Mouse (Mus musculus) mesoderm, embryonic 11.5 days (tissue): ENCODE measurements around the gene Daxx.
"Not testable (repeated sequence)": the region's sequence is repeated elsewhere in the genome, so short reads cannot be mapped to it uniquely, and the experiment has no call there.

ENCODE experiments used
- DNase-seq: peaks from one replicate; pipeline ENCODE4 v3.0.0-alpha.2; 2012; ENCODE audit warnings: low read depth, low spot score

Daxx gene

DNA sequence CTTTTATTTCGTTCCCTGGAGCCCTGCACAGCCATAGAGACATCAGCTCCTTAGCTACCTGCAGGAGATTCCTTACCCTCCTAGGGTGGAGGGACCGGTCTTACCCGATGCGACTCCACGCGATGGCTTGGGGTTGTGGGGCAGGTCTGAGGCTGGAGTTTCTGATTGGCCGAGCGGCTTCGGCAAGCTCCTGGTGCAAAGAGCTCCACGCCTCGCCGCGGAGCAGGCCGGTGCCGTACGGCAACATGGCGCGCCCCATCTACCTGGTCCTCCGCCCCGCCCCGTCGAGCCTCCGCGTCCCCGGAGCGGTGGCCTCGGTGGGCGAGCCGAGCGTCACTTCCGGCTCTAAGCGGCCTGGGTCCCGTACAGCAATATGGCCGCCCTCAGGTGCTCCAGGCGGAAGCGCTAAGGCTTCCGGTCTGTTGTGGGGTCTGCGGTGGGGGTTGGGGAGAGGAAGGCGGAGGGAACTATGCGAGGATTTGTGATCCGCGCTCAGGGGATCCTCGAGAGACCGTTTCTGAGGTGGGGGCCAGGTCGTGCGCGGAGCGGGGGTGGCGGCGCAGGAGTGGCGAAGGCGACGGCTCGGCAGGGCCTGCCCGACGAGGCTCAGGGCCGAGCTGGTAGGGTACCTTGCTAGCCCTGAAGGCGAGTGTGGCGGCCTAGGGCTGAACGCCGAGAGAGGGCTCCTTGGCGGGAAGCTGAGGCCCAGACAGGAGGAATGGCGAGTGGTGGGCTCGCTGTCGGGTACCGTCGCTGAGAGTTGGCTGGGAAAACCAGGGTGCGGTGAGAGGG is at the start of gene Daxx:
TSS of gene Daxx (plus strand) at position 338 of the 792 bp plus-strand sequence.
- DNase-seq: peak; percentile 98

DNA sequence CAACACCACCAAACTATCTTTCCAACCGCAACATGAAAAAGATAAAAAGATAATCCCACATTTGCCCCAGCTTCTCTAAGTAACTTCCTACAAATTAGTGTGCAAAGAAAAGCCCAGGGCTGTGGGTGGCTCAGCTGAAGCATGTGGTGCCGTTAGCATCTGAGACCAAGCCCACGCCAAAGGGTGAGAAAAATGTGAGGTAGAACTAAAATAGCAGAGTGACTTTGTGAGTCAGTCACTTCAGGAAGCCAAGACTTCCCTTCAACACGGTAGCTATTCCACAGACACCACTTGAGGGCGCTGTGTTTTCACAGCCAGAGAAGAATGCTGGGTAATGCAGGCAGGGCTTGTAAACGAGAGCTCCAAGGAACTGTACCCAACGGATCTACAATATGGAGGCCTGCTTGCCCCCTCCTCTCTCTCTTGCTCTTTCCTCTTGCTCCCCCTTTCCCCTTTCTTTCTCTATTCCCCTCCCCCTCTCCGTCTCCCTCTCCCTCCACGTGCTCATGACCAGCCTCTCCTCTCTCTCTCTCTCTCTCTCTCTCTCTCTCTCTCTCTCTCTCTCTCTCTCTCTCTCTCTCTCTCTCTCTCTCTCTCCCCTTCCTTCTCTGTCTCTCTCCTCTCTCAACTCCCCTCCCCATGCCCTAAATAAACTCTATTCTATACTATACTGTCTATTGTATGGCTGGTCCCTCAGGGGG is 43.7 kb upstream of the Daxx start:
- DNase-seq: peak; percentile 53

DNA sequence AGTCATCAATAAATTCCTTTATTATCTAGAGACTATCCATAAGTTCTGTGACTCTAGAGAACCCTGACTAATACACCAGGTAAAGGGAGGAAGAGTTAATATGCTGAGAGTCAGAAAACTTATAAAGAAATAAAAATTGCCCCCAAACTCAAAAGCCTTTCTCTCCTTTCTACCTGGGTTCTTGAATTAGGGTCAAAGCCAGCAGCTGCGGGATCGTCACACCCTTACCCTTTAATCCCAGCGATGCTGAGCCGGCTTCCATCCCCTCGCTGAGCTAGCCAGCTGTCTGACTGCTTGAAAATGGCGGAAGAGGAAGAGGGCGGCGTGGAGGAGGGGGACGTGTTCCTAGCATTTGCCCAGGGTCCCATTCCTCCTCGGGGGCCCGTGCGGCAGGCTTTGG is 35.7 kb upstream of the Daxx start, which contains the start of gene Gm7029:
TSS of gene Gm7029 (plus strand) at position 301 of the 400 bp plus-strand sequence.
- DNase-seq: not testable (repeated sequence)

DNA sequence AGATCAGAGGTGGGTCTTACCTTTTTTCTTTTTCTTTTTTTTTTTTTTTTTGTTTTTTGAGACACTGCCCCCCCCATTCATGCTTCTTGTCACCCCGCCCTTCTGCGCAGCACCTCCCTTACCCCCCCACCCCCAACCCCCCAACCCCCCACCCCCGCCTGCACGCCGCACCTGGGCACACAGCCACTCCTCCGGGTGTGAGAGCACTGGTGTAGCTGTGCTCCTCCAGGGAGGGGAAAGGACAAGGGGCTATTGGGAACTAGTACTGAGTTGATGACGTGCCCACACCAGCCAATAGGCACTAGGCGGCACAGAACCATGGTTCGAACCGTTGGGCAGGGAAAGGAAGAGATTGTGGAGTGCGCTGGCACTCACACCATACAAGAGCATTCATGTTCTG is 34.8 kb upstream of the Daxx start:
- DNase-seq: no peak

DNA sequence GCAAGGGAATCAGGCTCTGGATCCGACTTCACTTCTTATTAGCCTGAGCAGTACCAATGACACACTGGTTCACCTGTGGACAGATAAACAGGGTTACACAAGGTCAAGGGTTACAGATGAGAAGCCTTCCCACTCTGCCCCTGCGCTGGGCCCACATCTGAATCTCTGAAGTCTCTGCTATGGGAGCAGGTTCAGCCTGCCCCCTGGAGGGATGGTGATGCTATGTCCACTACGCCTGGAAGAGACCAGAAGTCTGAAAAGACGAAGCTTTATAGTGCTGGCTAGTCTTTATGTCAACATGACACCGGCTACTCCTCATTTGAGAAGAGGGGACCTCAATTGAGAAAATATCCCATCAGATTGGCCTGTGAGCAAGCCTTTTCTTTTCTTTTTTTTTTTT is 33.4 kb upstream of the Daxx start:
- not testable (repeated sequence) for DNase-seq

DNA sequence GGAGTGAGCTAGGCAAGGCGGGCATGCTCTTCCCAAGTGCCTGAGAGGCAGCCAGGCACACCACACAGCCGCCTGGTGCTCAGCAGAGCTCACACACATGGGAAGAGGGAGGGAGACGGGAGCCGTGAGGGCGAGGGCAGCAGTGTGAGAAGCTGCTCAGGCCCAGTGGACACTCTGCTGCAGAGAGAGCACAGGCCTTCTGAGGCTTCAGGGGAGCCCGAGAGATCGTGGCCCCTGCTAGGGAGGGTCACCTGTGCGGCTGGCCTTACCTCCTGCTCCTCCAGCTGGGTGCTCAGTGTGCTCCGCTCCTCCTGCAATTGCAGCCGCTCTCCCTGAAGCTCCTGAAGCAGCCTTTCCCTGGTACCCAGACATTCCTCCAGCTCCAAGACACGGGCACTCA is 24.9 kb upstream of the Daxx start:
- DNase-seq: not testable (repeated sequence)

DNA sequence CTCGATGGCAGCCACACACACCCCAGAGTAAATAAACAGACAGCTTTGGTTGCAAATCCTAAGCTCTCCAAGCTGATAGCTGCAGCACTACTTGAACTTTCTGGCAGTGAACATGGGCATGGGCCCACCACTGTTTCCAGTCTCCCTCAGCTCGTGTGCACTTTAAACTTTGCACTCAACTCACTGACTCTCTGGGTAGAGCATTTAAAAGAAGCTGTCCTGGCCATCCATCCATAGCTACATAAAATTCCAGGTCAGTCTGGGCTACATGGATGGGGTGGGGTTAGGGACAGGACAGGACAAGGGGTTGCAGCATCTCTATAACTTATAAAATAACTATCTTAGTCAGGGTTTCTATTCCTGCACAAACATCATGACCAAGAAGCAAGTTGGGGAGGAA is 21.4 kb upstream of the Daxx start:
- DNase-seq: not testable (repeated sequence)

DNA sequence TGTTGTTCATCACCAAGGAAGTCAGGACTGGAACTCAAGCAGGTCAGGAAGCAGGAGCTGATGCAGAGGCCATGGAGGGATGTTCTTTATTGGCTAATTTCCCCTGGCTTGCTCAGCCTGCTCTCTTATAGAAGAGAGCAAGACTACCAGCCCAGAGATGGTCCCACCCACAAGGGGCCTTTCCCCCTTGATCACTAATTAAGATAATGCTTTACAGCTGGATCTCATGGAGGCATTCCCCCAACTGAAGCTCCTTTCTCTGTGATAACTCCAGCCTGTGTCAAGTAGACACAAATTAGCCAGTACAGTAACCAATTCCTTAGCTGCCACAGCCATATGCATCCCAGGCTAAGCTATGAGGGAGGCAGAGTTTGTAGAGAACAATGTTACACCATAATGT is 21.0 kb upstream of the Daxx start:
- not testable (repeated sequence) for DNase-seq

DNA sequence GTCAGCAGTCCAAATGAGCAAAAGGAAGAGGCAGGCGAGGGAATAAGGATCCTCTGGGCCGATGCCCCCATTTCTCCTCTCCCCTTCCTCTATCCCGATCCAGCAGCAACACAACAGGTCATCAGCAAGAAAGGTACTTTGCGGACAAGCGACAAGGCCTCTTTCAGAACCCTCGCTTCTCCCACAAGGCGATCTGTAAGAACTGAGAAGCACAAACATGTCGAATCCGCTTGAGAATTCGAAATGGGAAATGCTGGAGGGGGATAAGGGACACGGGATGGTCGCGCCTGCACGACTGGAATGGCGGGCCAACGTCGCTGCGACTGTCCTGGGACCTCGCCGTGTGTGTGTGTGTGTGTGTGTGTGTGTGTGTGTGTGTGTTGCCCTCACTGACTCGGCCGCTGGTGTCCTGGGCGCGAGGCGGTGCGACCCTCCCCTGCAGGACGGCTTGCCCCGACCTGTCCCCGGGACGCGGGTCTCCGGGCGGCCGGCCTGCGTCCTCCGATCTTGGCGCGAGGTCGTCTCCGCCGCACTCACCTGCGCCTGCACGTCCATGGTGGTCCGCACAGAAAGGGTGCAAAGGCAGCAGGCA is 19.2 kb upstream of the Daxx start:
- DNase-seq: not testable (repeated sequence)

DNA sequence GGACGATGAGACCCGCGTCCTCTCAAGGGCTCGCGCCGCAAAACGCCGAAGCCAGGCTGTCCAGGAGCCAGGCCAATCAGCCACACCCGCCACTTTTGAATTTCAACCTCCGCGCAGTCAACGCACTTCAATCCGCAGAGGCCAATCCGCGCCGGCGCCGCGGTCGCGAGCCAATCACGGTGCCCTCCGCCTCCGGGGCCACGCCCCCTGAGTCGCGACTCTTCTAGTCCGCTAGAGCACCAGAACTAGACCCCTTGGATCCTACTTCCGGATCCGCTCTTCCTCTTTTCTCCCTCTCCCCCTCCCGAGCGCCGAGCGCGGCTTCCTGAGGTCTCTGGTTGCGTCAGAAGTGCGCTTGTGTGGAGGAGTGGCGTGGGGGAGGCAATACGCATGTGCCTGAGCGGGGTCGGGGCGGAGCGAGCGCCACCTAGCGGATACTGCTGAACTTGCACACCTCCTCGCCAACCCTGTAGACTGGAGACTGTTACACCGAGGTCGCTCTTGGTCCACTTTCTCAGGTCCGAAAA is 18.6 kb upstream of the Daxx start, which contains the start of gene Kifc1:
TSS of gene Kifc1 (minus strand) at position 129 of the 527 bp plus-strand sequence.
- DNase-seq: peak; percentile 100

DNA sequence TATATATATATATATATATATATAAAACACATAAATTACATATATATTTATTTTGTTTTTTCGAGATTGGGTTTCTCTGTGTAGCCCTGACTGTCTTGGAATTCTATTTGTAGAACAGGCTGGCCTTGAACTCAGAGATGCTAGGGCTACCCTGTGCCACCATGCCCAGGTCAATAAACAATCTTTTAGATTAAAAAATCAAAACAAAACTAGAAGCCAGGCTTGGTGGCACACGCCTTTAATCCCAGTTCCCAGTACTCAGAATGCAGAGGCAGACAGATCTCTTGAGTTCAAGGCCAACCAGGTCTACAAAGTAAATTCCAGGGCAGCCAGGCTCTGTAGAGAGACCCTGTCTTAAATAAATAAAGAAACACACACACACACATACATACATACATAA is 17.9 kb upstream of the Daxx start:
- no peak for DNase-seq

DNA sequence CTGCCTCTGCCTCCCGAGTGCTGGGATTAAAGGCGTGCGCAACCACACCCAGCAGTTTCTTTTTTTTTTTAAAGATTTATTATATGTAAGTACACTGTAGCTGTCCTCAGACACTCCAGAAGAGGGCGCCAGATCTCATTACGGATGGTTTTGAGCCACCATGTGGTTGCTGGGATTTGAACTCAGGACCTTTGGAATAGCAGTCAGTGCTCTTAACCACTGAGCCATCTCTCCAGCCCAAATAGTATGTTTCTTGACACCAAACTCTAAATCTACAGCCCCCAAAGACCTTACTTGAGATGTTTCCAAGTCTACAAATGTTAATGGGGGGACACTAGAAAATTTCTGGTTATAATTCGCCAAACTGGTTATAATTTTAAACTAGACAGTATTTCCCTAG is 17.3 kb upstream of the Daxx start:
- not testable (repeated sequence) for DNase-seq

DNA sequence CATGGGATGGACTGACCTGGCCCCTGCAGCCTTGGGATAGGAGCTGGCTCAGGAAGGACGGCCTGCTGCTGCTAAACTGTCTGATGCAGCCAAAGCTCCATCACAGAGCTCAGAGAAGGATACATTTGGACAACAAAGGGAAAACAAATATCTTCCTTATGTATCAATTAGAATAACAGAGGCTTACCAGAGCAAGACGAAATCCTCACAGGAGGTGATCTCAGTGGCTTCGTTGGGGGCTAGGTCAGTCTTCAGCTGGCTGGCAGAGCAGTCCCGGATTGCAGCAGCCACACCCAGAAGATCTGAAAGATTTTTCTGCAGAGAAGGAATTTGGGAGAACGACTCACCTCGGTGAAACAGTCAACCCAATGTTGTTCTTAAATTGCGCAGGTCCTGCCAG is 16.8 kb upstream of the Daxx start:
- no peak for DNase-seq

DNA sequence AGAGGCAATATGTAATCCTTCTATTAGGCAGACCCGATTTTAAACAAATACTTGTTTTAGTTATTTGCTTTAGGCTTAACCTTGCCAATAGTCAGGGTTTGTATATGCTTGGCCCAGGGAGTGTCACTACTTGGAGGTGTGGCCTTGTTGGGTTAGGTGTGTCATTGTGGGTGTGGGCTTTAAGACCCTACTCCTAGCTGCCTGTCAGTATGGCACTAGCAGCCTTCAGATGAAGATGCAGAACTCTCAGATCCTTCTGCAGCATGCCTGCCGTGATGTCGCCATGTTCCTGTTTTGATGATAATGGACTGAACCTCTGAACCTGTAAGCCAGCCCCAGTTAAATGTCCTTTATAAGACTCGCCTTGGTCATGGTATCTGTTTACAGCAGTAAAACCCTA is 16.2 kb upstream of the Daxx start:
- not testable (repeated sequence) for DNase-seq

DNA sequence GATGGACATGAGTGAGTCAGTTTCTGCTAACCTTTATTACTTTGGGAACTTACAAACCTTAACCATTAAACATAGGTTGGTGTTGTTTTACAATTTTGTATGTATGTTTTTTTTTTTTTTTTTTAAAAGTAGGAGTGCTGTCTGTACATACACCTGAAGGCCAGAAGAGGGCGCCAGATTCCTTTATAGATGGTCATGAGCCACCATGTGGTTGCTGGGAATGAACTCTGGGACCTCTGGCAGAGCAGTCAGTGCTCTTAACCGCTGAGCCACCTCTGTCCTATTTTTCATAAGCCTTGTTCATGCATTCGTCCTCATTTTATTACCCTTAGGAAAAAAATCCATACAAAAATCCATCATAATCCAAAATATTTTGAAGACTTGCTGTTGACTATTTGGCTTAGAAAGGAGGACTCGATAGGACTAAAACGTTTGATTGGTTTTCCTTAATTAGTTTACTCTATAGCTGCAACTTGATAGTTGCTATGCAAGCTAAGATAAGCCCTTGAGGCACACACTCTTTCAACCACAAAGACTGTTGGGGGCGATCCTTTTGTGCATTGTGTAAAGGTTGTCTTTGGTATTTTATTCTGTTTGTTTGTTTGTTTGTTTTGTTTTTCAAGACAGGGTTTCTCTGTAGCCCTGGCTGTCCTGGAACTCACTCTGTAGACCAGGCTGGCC is 12.0 kb upstream of the Daxx start:
- DNase-seq: peak; percentile 78

DNA sequence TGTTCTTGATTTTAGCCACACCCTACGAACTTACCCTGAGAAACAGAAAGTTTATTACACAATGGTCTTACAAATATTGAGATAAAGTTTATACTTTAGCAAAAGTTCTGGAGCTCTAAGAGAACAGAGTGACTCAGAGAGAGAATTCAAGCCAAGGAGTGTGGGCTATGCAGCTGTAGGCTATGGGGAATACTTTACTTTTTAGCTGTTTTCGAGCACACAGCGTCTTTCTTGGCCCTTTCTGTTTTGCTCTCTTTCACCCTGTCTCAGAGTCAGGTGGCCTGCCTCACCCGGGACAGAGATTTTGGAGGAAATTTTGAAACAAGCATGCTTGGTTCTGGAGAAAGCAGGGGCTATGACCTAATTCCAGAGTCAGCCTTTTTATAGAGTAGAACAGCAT is 11.0 kb upstream of the Daxx start:
- DNase-seq: not testable (repeated sequence)

DNA sequence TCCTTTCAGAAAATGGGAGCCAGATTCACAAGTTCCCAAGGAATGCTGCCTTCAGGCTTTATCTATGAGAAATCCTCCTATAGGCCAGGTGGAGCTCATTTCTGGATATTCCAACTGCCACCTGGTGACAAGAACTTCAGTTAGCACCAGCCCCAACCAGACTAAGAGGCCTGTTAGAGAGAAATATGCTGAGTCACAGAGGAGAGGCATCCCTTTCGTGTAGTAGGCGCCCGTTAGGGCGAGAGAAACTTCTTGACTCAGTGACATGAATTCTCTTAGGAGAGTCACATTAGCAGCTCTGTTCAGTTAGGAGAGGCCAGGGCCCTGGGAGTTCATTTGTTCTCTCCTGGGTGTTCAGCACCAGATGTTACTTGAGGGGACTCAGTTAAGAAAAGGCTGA is 9.6 kb upstream of the Daxx start:
- DNase-seq: no peak

DNA sequence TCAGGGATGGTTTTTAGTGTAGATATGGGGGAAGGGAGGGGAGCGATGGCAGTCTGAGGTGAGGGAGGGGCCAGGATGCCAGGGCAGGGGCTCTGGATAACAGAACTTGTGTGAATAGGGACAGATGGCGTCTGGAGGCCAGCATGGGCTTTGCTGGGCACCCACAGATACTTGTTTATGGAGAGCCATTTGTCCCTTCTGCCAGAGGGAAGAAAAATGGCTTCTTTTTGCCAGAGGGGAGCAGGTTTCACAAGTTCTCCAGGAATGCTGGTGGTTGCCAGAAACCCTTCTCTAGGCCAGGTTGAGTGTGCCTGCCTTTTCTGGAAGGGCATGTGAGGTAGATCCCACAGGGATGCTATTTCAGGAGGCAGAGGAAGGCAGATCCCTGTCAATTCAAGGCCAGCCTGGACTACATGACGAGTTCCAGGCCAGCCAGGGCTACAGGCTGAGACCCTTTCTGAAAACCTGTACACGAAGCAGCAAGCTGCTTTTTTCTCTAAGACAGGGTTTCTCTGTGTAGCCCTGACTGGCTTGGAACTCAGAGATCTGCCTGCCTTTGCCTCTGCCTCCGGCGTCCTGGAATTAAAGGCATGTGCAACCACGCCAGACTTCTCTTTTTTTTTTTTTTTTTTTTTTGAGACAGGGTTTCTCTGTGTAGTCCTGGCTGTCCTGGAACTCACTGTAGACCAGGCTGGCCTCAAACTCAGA is 8.8 kb upstream of the Daxx start:
- DNase-seq: no peak

DNA sequence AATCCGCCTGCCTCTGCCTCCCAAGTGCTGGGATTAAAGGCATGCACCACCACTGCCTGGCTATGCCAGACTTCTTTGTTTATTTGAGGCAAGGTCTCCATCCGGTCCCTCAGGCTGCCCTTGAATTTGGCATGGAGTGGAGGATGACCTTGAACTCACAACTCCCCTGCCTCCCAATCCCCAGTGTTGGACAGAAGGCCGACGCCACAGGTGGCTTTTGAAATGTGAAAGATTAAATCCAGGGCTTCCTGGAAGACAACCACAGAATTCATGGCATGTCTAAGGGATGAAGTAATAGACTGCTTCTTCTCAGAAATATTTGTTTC is 8.3 kb upstream of the Daxx start:
- no peak for DNase-seq

DNA sequence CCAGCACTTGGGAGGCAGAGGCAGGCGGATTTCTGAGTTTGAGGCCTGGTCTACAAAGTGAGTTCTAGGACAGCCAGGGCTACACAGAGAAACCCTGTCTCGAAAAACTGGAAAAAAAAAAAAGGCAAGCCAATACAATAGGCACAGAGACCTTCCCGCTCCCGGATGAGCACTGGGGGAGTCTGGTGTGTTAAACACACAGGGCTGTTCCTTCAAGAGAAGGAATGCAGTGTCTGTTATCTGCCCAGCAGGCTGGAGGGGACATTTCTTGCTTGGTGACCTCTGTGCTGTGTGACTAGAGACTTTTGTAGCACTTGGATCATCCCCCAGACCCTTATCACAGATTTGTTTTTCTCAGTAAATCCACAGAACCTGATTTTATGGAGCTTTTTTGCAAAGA is 7.6 kb upstream of the Daxx start:
- DNase-seq: no peak

DNA sequence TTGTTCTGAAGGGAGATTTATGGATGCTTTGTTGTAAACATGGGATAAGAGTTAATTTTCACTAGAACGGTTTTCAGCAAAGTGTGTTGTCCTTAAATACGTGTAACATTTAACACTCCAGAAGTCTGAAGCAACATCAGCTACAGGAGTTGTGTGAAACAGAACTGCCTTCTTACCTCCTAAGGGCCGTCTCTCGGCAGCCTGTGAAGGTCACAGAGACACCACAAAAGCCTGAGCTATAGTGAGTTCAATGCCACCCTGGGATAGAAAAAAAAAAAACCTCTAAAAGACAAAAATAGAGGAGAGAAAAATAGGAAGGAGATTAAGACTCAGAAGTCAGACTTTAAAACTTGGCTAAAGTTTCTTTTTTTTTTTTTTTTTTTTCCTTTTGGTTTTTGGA is 7.1 kb upstream of the Daxx start:
- no peak for DNase-seq
